Mouse (Mus musculus) small intestine, adult 2 months (tissue): ENCODE data around the gene Slc35d2. TPM values are rescaled to one million over a fixed set of nuclear protein-coding genes. Genes with fewer than 3 reads are reported as not detected.
"Not testable (repeated sequence)": the region's sequence is repeated elsewhere in the genome, so short reads cannot be mapped to it uniquely, and the experiment has no call there.

Source experiments
- H3K27ac ChIP-seq: fragments of 200-500 bp; 2 replicates; pipeline ENCODE4 v1.5.1; 2012; ENCODE audit warnings: low read depth, low read length, control low read depth, inconsistent platforms; ENCODE audit not compliant: insufficient read depth
- H3K27me3 ChIP-seq: fragments of 200-500 bp; 2 replicates; pipeline ENCODE4 v1.6.1; 2012; ENCODE audit warnings: mild to moderate bottlenecking, moderate library complexity, low read length, inconsistent platforms; ENCODE audit not compliant: control insufficient read depth, insufficient read depth
- H3K36me3 ChIP-seq: fragments of 200-500 bp; 2 replicates; pipeline ENCODE4 v1.6.1; 2012; ENCODE audit warnings: mild to moderate bottlenecking, low read length, control low read depth, inconsistent platforms; ENCODE audit not compliant: control insufficient read depth, insufficient read depth
- H3K4me1 ChIP-seq: fragments of 200-500 bp; 2 replicates; pipeline ENCODE4 v1.6.1; 2012; ENCODE audit warnings: low read length, inconsistent platforms, mixed read lengths; ENCODE audit not compliant: control insufficient read depth, insufficient read depth, insufficient read length
- H3K4me3 ChIP-seq: fragments of 200-500 bp; 2 replicates; pipeline ENCODE4 v1.5.1; 2012; ENCODE audit warnings: low read depth, mild to moderate bottlenecking, control low read depth, inconsistent platforms, low read length, moderate library complexity
- CTCF ChIP-seq: fragments of 200-500 bp; IDR thresholded peaks from 2 replicates; pipeline ENCODE4 v1.5.1; 2012; ENCODE audit warnings: low read depth, mild to moderate bottlenecking, control low read depth, inconsistent platforms, low read length, moderate library complexity, mixed read lengths; ENCODE audit not compliant: insufficient replicate concordance, insufficient read length; ENCODE audit errors: extremely low read depth
- POLR2A ChIP-seq: fragments of 200-500 bp; IDR thresholded peaks from 2 replicates; pipeline ENCODE4 v1.6.1; 2012; ENCODE audit warnings: low read depth, mild to moderate bottlenecking, control low read depth, inconsistent platforms, low read length, moderate library complexity
- WGBS: fragments of 180-500 bp; shearing (Covaris S2); methylation state at CpG from one replicate; pipeline ENCODE4 v1.1.7; 2018; 5-methylcytosine and 5-hydroxymethylcytosine counted together
- polyA plus RNA-seq: library from polyadenylated mRNA; depleted of rRNA; stranded (reverse); fragments of >200 nt; gene quantifications from 2 replicates; pipeline ENCODE4 v1.2.3, GENCODE M21; 2012

Gene Slc35d2
- polyA plus RNA-seq, 1 experiment = 7.1 TPM

DNA sequence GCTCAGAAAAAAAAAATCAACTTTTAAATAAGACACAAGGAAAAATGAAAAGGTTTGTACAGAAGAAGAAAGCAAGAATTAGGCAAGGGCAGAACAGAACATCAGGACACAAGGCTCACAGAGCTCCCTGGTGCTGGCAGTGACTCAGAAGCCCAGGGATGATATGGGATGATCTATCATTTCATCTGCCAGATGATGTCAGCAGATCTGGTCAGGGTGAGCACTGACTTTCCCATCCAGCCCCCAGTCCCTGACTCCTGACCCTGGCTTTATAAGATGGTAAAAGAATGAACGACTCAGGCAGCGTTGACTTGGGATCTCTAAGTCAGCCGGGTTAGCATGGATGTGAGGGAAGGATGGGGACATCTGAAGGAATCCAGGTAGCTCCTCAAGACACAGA, 45.8 kb downstream of the Slc35d2 start:
- Histone ChIP-seq H3K4me1 (no peaks in the 10 kb centered on the region), H3K4me3 (no peak overlapping the region), H3K36me3 (no peaks in the 10 kb centered on the region), H3K27me3 (no peaks in the 10 kb centered on the region), H3K27ac (no peak overlapping the region)
- WGBS = 90% methylated on average over 3 of the region's 3 CpGs
- TF ChIP-seq CTCF (no peak), POLR2A (no peak)

DNA sequence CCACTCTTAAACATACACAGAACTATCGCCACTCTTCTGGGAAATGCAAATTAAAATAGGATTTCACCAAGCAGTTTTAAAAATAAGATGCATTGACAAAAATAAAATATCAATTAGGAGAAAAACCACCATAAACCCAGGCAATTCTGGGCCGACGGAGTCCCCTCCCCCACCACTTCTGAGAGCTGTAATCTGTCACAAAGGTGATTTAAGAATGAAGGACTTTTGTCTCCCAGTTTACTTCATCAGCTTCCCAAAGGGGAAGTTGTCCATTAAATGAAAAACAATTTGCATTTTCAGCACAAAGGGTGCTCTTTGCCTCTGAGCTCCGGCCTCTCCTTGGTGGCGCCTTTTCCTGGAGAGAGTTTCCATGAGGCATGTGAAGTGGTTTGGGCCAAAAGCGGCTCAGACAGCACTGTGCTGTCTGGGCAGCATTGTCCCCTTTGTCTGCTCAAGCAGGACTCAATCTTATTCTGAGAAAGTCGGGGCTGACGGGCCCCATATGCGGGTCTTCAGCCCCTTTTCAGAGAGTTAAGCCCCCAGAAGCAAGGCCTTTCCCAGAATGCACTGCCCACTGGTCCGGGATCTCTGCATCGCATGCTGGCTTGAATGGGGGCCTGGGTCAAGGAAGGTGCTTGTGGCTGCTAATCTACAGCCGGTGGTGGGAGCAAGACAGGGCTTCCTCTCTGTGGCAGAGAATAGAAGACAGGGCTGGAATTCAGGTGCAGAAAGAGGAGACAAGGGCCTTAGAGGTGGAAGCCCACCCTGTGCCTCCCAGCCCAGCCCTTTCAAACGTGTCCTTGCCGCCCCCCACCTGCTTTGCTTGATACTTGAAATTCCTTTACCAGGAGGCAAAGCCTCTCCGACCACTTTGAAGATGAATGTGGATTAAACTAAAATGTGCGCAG, 47.9 kb downstream of the Slc35d2 start:
- TF ChIP-seq POLR2A = no peak
- TF ChIP-seq CTCF = no peak
- Histone ChIP-seq H3K36me3 (no peaks in the 10 kb centered on the region), H3K4me1 (no peaks in the 10 kb centered on the region), H3K27me3 (no peaks in the 10 kb centered on the region), H3K27ac (no peak overlapping the region), H3K4me3 (no peak overlapping the region)
- WGBS = 75% methylated on average over 16 of the region's 16 CpGs

DNA sequence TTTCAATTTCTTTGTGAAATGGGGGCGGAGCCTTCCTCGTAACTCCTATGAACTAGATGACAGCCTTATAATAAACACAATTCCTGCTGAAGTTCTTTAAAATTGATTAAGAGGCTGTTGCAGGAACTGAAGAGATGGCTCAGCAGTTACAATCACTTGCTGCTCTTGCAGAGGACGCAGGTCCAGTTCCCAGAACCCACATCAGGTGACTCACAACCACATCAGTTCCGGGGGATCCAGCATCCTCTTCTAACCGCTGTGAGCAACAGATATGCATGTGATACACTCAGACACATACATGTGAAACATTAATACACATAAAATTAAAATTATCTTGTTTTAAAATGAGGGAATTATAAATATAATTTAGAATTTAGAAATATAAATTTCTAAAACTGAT, 51.6 kb downstream of the Slc35d2 start:
- WGBS = 83% methylated on average over 5 of the region's 5 CpGs

DNA sequence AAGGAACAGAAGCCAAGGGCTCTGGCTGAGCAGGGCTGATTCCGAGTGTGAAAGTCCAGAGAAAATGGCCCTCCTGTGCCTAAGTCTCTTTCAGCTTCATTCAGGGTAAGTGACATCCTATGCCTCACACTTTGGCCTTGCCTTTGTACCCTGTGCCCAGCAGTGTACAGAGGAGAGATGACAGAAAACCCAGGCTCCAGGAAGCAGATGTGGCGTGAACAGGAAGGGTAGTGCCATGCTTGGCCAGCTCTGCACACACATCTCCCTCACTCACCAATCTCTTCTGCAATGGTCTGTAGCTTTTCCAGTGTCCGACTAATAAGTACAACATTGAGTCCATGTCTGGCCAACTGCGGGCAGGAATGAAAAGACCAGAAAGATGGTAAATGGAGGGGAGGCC, 53.1 kb downstream of the Slc35d2 start:
- H3K27ac ChIP-seq = no peak overlapping the region
- H3K4me3 ChIP-seq = no peak overlapping the region
- WGBS = 82% methylated on average over 4 of the region's 4 CpGs
- H3K4me1 ChIP-seq = peaks cover 3% of the 10 kb centered on the region; the same call in 1 of the 2 replicates
- H3K36me3 ChIP-seq = no peaks in the 10 kb centered on the region
- no peaks in the 10 kb centered on the region for H3K27me3 ChIP-seq
- TF ChIP-seq CTCF = no peak
- TF ChIP-seq POLR2A = no peak

More for the DNA sequence above, 51.6 kb downstream of the Slc35d2 start:
- H3K27ac ChIP-seq = no peak overlapping the region
- H3K36me3 ChIP-seq = no peaks in the 10 kb centered on the region
- H3K27me3 ChIP-seq = no peaks in the 10 kb centered on the region
- H3K4me1 ChIP-seq = no peaks in the 10 kb centered on the region
- no peak for TF ChIP-seq POLR2A
- no peak for TF ChIP-seq CTCF
- no peak overlapping the region for H3K4me3 ChIP-seq

DNA sequence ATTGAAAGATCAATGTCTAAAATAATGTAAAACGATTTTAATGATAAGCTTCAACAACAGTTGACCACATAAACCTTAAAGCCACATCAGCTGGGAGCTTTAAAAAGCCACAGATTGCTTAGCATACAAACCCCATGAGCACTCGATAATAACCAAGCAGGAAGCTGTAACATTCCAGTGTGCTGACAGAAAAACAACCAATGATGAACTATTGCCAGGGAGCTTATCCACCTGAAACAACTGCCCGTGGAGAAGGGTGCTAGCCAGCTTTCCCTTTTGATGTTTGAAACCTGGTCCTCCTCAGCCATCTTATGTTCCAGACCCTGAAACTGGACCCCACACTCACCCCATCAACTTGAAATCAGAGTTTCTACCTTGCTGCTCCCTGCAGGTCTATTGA, 62.5 kb downstream of the Slc35d2 start:
- 12% methylated on average over 3 of the region's 3 CpGs for WGBS
- TF ChIP-seq CTCF = no peak
- no peak for TF ChIP-seq POLR2A
- Histone ChIP-seq H3K4me1 (no peaks in the 10 kb centered on the region), H3K36me3 (no peaks in the 10 kb centered on the region), H3K4me3 (no peak overlapping the region), H3K27ac (no peak overlapping the region), H3K27me3 (no peaks in the 10 kb centered on the region)

DNA sequence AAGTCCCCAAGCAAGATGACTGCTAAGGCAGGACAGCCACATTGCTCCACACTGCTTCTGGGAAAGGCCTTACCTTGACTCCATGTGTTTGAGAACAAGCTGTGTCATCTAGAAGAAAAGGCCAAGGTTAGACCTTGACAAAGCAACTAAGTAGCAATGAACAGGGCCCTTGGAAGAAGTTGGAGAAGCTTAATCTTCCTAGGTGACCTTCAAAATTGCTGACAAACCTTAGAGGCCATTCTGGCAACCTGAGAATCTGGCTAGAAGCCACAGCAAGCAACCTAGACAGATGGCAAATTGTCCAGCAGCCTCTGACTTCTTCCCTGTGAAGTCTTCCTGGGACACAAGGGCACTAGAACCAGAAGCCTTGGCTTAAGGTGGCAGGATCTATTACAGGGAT, 64.9 kb downstream of the Slc35d2 start:
- Histone ChIP-seq H3K36me3 (no peaks in the 10 kb centered on the region), H3K27me3 (no peaks in the 10 kb centered on the region), H3K4me1 (no peaks in the 10 kb centered on the region), H3K27ac (no peak overlapping the region), H3K4me3 (no peak overlapping the region)
- TF ChIP-seq CTCF = no peak
- no peak for TF ChIP-seq POLR2A

DNA sequence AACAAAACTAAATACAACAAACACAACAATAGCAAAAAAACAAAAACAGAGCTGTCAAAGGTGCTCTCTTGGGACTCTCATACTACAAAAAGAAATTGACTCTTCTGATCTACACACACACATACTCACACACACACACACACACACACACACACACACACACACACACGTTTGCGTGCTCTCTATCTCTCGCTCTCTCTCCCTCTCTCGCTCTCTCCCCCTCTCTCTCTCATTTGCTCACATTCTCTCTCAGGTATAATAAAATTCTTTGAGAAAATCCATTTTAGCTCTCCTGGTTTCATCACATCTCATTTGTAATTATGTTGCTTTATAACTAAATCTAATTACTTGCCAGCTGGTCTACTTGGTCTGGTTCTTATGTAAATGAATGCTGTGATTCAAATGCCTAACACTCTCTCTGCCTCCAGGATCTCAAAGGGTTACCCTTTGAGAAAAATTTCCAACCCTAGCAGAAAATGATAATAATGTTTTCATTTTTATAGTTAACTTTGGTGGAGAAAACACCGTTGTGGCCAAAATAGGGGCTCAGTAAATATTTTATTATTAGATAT, 68.1 kb downstream of the Slc35d2 start:
- no peak overlapping the region for H3K4me3 ChIP-seq
- H3K27ac ChIP-seq = no peak overlapping the region
- H3K36me3 ChIP-seq = no peaks in the 10 kb centered on the region
- no peaks in the 10 kb centered on the region for H3K4me1 ChIP-seq
- no peak for TF ChIP-seq POLR2A
- no peak for TF ChIP-seq CTCF
- WGBS = 83% methylated on average over 5 of the region's 5 CpGs
- H3K27me3 ChIP-seq = no peaks in the 10 kb centered on the region

DNA sequence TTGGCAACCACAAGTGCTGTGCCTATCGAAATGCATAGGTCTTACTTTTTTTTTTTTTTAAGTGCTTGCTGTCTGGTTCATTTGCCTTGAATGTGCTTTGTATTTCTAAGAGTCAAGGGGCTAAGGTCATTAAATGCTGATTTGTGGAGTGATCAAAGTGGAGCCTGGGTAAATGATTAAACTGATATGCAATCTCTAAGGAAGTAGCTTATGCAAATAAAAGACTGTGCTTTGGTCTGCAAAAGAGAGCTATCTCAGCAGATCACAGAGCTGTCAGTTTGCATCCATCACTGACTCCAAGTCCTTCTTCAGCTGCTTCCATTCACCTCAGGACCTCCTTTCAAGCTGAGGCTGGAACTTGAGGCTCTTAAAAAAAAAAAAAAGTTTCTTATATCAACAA, 75.2 kb downstream of the Slc35d2 start:
- WGBS = 23% methylated on average over 1 of the region's 1 CpGs
- Histone ChIP-seq H3K27me3 (no peaks in the 10 kb centered on the region), H3K36me3 (no peaks in the 10 kb centered on the region), H3K27ac (no peak overlapping the region), H3K4me1 (peaks cover 3% of the 10 kb centered on the region; the same call in 1 of the 2 replicates), H3K4me3 (no peak overlapping the region)
- no peak for TF ChIP-seq POLR2A
- TF ChIP-seq CTCF = no peak

DNA sequence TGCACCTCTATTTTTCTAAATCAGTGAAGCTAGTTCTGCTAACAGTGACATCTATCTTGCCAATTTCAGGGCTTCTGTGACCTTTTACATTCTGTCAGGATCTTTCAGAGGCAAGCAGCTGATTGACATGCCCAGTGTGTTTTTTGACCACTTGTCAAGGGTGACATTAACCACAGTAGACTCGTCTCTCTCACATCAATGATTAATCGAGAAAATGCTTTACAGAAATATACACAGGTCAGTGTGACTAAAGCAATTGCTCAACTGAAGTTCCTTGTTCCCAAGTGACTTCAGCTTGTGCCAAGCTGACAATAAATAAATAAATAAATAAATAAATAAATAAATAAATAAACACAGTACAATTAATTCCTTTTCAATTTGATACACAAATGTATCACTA, 76.9 kb downstream of the Slc35d2 start:
- H3K27me3 ChIP-seq, H3K27ac ChIP-seq, H3K36me3 ChIP-seq, H3K4me3 ChIP-seq, H3K4me1 ChIP-seq: not testable (repeated sequence)
- WGBS = 53% methylated on average over 2 of the region's 2 CpGs
